Mouse (Mus musculus) midbrain, embryonic 14.5 days (tissue): ENCODE data around the gene Gm37419. TPM values are rescaled to one million over a fixed set of nuclear protein-coding genes. Genes with fewer than 3 reads are reported as not detected.

Experiments
- ATAC-seq: fragments of 200-750 bp; cut with Nextera tagmentation; 2 replicates; pipeline ENCODE4 v1.8.0; 2017; ENCODE audit warnings: moderate number of reproducible peaks, moderate library complexity; ENCODE audit not compliant: low FRiP score, low TSS enrichment
- DNase-seq: peaks from one replicate; pipeline ENCODE4 v3.0.0-alpha.2; 2015
- H3K27ac ChIP-seq: fragments of 300-500 bp; sonication (generic); replicated peaks from 2 replicates; pipeline ENCODE4 v1.5.1; 2014; ENCODE audit warnings: mild to moderate bottlenecking, low read depth, low read length, moderate library complexity
- H3K27me3 ChIP-seq: fragments of 300-500 bp; sonication (generic); 2 replicates; pipeline ENCODE4 v1.6.1; 2014; ENCODE audit warnings: low read length, control low read depth, mixed read lengths; ENCODE audit not compliant: control insufficient read depth, insufficient read depth
- H3K36me3 ChIP-seq: fragments of 300-500 bp; sonication (generic); 2 replicates; pipeline ENCODE4 v1.6.1; 2014; ENCODE audit warnings: low read length, control low read depth; ENCODE audit not compliant: control insufficient read depth, insufficient read depth
- H3K4me1 ChIP-seq: fragments of 300-500 bp; sonication (generic); 2 replicates; pipeline ENCODE4 v1.6.1; 2014; ENCODE audit warnings: mild to moderate bottlenecking, antibody characterized with exemption, low read length, control low read depth; ENCODE audit not compliant: control insufficient read depth, insufficient read depth
- H3K4me2 ChIP-seq: fragments of 300-500 bp; sonication (generic); 2 replicates; pipeline ENCODE4 v1.6.1; 2014; ENCODE audit warnings: mild to moderate bottlenecking, low read length, moderate library complexity
- H3K4me3 ChIP-seq: fragments of 300-500 bp; sonication (generic); replicated peaks from 2 replicates; pipeline ENCODE4 v1.5.1; 2014; ENCODE audit warnings: low read depth, low read length
- H3K9ac ChIP-seq: fragments of 300-500 bp; sonication (generic); replicated peaks from 2 replicates; pipeline ENCODE4 v1.6.1; 2014; ENCODE audit warnings: mild to moderate bottlenecking, low read length, moderate library complexity
- H3K9me3 ChIP-seq: fragments of 300-500 bp; sonication (generic); 2 replicates; pipeline ENCODE4 v1.6.1; 2016; ENCODE audit warnings: low read length, control low read depth, mixed read lengths; ENCODE audit not compliant: control insufficient read depth
- WGBS: fragments of 180-500 bp; shearing (Covaris S2); extraction: QIAGEN DNeasy Blood & Tissue Kit; methylation state at CpG from one replicate; pipeline ENCODE4 v1.1.7; 2014; 5-methylcytosine and 5-hydroxymethylcytosine counted together
- polyA plus RNA-seq: library from polyadenylated mRNA; unstranded; fragments of >200 nt; fragmentation: Nextera tagmentation; extraction: Ambion mirVana; gene quantifications from 2 replicates; pipeline ENCODE4 v1.2.1, GENCODE M21; 2014

The Gm37419 gene
- polyA plus RNA-seq, 1 experiment from 2014 or later = not detected

DNA sequence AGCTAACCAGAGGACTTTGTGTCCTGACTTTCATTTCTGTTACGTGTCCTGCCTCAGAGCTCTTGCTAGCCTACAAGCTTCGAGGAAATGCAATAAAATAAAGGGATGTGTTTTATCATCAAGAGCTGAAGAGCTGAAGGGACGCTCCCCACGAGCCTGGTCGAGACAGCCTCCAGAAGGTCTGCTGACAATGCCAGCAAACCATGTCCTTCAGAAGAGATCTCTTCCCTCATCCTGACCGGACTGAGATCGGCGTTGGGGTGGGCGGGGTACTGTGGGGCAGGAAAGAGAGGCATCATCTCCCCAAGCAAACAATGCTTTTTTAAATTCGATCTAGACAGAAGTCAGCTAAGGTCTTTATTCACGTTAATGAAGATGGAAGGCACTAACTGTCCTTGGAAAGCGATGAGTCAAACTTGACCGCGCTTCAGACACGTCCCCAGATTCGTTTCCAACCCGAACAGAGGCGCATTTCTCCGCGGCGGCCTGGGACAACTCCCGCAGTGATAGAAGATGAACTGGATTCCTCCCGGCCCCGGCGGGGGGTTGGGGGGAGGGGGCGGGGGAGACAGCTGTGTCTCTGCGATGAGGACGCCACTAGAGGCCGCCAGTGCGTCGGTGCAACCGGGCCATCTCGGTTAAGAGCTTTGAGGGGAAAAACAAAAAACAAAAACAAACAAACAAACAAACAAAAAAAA lies 5.2 kb upstream of the Gm37419 start:
- WGBS = 0% methylated on average over 33 of the region's 33 CpGs
- no peaks in the 10 kb centered on the region for H3K9me3 ChIP-seq
- H3K4me2 ChIP-seq = peak overlapping the region; percentile 80
- peak; percentile 86 for DNase-seq
- H3K27me3 ChIP-seq = peaks cover 68% of the 10 kb centered on the region
- no peak for ATAC-seq
- no peak overlapping the region for H3K27ac ChIP-seq
- peak overlapping the region; percentile 39 for H3K4me3 ChIP-seq
- no peaks in the 10 kb centered on the region for H3K36me3 ChIP-seq
- H3K9ac ChIP-seq = peak overlapping the region; percentile 45; the same call in 1 of the 2 replicates
- peaks cover 36% of the 10 kb centered on the region for H3K4me1 ChIP-seq

DNA sequence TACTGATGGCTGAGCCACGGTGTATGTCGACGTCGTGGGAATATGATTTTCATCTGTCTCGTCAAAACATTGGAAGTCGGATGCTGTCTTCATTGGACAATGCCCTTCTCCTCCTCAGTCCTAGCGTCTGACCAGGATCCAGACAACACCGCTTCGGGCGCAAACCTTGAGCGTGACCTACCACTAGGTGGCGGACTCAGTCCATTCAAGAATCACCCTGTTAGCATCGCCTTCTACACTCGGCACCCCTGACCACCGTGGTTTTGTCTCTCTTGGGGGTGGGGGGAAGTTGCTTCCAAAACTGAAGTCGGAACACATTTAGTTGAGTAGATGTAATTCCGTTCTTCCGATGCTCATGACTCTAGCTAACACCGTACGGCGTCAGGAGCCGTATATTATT lies 4.1 kb upstream of the Gm37419 start:
- no peak overlapping the region for H3K9ac ChIP-seq

DNA sequence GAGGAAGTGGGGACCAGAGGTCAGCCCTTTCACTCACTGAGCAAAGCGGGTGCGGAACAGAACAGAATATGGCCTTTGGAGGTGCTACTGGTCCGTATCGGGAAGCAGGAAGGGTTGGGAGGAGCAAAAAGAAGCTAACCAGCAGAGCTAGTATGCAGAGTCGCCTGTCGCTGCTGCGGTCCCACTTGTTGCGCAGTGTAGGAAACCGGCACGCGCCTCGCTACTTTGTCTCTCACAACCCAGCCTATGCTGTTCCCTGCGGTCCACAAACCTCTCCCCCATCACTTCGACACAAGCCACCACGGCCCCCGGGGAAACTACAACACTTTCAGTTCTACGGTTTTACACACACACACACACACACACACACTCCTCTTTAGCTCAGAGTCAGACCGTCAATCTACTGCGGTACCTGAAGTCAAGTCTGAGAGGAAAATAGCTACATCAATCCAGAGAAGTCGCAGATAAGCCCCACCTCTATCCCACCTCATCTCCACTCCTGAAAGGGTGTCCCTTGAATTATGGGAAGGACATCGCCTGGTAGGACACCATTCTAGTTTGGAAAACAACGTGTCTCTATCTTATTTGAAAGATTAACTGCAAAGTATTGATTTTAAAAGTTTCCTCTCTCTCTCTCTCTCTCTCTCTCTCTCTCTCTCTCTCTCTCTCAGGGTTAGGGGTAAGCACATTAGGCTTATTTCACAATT lies 3.4 kb upstream of the Gm37419 start:
- ATAC-seq = no peak
- H3K27ac ChIP-seq = no peak overlapping the region
- 2% methylated on average over 22 of the region's 22 CpGs for WGBS

More for the DNA sequence above, 4.1 kb upstream of the Gm37419 start:
- Histone ChIP-seq H3K4me3 (peak overlapping the region; percentile 26), H3K9me3 (no peaks in the 10 kb centered on the region), H3K36me3 (no peaks in the 10 kb centered on the region), H3K27ac (no peak overlapping the region), H3K27me3 (peaks cover 66% of the 10 kb centered on the region), H3K4me2 (peak overlapping the region; percentile 80), H3K4me1 (peaks cover 36% of the 10 kb centered on the region)
- 2% methylated on average over 22 of the region's 22 CpGs for WGBS
- DNase-seq (peak; percentile 93), ATAC-seq (peak; percentile 49)

DNA sequence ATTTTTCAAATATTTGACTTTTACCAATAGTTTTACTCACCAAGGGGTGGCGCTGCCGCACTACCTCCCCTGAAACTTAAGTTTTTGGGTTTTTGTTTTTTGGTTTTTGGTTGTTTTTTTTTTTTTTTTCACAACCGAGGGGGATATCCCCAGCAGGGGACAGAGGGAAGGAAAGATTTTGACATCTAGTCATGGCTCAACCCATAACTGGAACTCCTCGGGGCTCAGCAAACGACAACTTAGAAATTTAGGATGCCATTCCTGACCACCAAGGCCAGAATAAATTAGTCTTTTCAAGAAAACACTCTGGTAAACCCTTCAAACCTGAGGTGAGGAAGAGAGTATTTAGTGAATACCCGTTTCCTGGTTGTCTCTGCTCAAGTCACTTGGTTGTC lies 2.8 kb upstream of the Gm37419 start:
- DNase-seq = peak; percentile 64
- H3K27ac ChIP-seq = no peak overlapping the region
- ATAC-seq = no peak
- no peaks in the 10 kb centered on the region for H3K9me3 ChIP-seq
- no peak overlapping the region for H3K9ac ChIP-seq
- H3K27me3 ChIP-seq = peaks cover 53% of the 10 kb centered on the region
- 3% methylated on average over 6 of the region's 6 CpGs for WGBS
- no peak overlapping the region for H3K4me2 ChIP-seq
- no peak overlapping the region for H3K4me3 ChIP-seq
- H3K4me1 ChIP-seq = peaks cover 43% of the 10 kb centered on the region
- H3K36me3 ChIP-seq = no peaks in the 10 kb centered on the region

More for the DNA sequence above, 3.4 kb upstream of the Gm37419 start:
- Histone ChIP-seq H3K4me2 (peak overlapping the region; percentile 80), H3K9ac (no peak overlapping the region), H3K36me3 (no peaks in the 10 kb centered on the region), H3K4me3 (peak overlapping the region; percentile 26), H3K27me3 (peaks cover 58% of the 10 kb centered on the region), H3K4me1 (peaks cover 38% of the 10 kb centered on the region), H3K9me3 (no peaks in the 10 kb centered on the region)
- DNase-seq = peak; percentile 67

DNA sequence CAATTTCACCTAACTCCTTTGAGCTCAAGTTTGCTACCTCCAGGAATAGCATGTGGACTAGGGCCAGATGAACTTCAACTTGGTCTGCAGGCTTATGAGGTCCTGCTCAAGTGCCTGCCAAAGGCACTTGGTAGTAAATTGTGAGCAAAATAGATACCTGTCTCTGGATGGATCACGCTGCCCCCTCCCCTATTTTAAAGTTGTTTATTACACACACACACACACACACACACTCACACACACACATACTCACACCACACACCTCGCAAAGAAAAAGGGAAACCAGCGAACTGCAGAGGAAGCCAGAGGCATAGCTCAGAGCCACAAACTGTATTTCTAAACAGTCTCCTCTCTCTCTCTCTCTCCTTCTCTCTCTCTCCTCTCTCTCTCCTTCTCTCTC lies 2.1 kb upstream of the Gm37419 start:
- no peaks in the 10 kb centered on the region for H3K36me3 ChIP-seq
- H3K27ac ChIP-seq = no peak overlapping the region
- no peak for ATAC-seq
- peak overlapping the region; percentile 56 for H3K4me3 ChIP-seq
- H3K9ac ChIP-seq = no peak overlapping the region
- 6% methylated on average over 3 of the region's 3 CpGs for WGBS
- H3K4me2 ChIP-seq = peak overlapping the region; percentile 100
- H3K9me3 ChIP-seq = no peaks in the 10 kb centered on the region
- H3K27me3 ChIP-seq = peaks cover 46% of the 10 kb centered on the region
- no peak for DNase-seq
- peaks cover 42% of the 10 kb centered on the region for H3K4me1 ChIP-seq

DNA sequence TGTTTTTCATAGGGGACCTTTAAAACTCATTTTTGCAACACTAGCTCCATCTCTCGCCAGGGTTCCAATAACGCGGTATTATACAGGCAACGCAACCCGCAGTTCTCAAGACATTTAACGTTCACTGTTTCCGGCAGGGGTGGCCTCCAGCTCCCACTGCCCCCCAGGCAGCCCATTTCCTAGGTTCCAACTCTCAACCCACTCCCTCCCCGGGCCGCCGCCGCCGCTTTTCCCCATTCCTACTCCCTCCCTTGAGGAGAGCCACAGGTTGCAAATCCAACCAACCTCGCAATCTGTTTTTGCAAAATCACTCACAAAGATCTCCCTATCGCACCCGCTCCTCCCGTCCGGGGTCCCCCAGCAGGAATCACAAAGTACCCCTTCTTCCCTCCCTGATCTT lies 1.4 kb upstream of the Gm37419 start:
- Histone ChIP-seq H3K9me3 (no peaks in the 10 kb centered on the region), H3K4me3 (peak overlapping the region; percentile 56), H3K4me2 (peak overlapping the region; percentile 100), H3K4me1 (peaks cover 38% of the 10 kb centered on the region), H3K9ac (peak overlapping the region; percentile 62; the same call in 1 of the 2 replicates), H3K27ac (no peak overlapping the region), H3K27me3 (peaks cover 39% of the 10 kb centered on the region), H3K36me3 (no peaks in the 10 kb centered on the region)
- ATAC-seq (no peak), DNase-seq (peak; percentile 31)
- under 1% methylated on average over 17 of the region's 17 CpGs for WGBS

DNA sequence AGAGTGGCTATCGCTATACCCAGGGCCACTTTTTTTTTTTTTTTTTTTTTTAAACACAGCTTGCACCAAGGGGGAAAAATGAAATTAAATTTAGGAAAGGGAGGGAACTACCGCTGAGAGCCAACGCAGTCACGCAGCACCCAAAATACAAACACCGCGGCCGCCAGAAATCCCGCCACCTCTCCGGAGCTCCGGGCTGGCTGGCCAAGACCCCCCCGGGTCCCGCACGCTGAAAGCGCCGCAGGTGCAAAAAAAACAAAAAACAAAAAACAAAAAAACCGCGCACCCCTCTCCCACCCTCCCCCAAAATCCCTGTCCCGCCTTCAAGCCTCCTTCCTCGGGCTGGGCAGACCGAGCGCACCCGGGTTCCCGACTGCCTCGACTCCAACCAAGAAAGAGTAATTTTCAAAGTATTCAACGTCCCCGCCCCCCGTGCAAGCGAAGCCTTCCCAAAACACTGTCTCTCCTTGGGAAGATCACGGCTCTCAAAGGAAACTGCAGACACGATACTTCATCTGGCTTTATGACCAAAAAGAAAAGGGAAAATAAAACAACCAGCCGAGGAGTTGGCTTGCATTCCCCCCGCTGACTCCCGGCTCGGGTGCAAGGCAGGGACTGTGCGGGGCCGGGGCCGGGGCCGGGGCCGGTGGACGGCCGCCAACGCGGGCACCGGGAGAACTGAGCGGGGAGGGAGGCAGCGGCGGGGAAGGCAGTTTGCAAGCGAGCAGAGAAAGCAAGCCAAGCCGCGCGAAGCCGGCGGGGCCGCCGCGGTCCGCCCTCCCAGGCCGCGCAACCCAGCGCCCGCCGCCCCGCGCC lies 733 bp upstream of the Gm37419 start:
- Histone ChIP-seq H3K4me3 (peak overlapping the region; percentile 56), H3K4me2 (peak overlapping the region; percentile 100), H3K27ac (peak overlapping the region; percentile 98), H3K4me1 (peaks cover 36% of the 10 kb centered on the region), H3K9ac (peak overlapping the region; percentile 62), H3K27me3 (peaks cover 35% of the 10 kb centered on the region), H3K36me3 (no peaks in the 10 kb centered on the region), H3K9me3 (no peaks in the 10 kb centered on the region)
- DNase-seq (peak; percentile 72), ATAC-seq (no peak)
- under 1% methylated on average over 63 of the region's 64 CpGs for WGBS

DNA sequence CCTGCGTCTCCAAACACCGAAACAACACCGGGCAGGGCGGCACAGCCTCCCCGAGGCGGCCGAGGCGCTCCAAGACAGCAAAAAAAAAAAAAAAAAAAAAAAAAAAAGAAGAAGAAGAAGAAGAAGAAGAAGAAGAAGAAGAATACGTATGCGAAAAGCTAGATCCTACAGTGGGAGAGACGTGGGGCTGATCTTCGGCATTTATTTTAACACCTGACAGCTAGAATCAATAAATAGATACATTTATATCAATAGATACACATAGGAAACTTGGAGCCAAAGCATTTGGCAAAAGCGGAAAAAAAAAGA lies 171 bp upstream of the Gm37419 start:
- ATAC-seq (no peak), DNase-seq (no peak)
- peak overlapping the region; percentile 62 for H3K9ac ChIP-seq
- H3K4me1 ChIP-seq = peaks cover 30% of the 10 kb centered on the region
- H3K36me3 ChIP-seq = no peaks in the 10 kb centered on the region
- H3K27ac ChIP-seq = peak overlapping the region; percentile 98
- under 1% methylated on average over 13 of the region's 13 CpGs for WGBS
- peak overlapping the region; percentile 100 for H3K4me2 ChIP-seq
- H3K9me3 ChIP-seq = no peaks in the 10 kb centered on the region
- peak overlapping the region; percentile 56 for H3K4me3 ChIP-seq
- H3K27me3 ChIP-seq = peaks cover 35% of the 10 kb centered on the region
